Comparison of ENCODE assay signal across 10 mouse cellular contexts in the genomic region with DNA sequence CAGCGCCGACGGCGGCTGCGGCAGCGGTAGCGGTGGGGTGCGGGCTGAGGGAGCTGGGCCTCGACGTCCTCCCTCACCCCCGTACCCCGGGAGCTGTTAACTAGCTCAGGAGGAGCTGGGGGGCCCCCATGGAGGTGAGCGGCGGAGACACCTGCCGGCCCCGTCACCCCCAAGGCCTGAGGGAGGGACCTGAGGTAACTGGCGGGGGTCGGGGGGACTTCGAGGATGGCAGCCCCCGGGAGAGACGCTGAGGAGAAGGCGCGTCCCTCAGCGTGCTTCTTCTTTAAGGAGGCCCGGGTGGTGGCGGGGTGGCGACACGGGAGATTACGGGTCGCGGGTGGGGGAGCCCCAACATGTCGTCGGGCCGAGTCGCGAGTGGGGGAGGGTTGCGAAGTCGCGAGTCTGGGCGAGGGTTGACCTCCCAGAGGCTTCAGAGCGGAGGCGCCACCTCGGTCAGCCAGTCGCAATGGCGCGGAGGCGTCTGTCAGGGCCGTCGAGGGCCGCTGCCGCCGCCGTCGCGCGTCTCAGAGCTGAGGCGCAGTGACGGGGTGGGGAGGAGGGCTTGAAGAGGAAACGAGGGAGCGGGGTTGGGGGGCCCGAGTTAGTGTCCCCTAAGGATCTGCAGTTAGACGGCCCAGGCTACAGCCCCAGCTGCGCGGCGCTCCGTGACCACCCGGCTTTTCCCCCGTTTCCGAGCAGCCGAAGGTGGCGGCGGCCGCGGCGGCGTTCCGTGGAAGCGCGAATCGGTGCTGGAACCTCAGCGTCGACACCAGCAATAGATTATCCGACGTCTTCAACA. TPM values are rescaled to one million over a fixed set of nuclear protein-coding genes. Genes with fewer than 3 reads are reported as not detected.
DNase-seq lines count a peak whose midpoint lies in the region; ATAC-seq and TF ChIP-seq lines count a peak whose summit lies in the region.
"Had no signal": no experiment of that assay in that cellular context is flagged by ENCODE, and none has a peak within 500 bp of the region (broad histone marks: within the 10 kb centered on the region; RNA-seq: fewer than 3 reads in every experiment).

No protein-coding gene starts in this region.

- no peak overlapping the region for H3K27ac ChIP-seq in lung, embryonic 14.5 days (ENCODE audit: low read depth)
- H3K27ac ChIP-seq in hindbrain, embryonic 12.5 days, result no peak overlapping the region
- H3K27ac ChIP-seq in stomach, embryonic 15.5 days, result no peak overlapping the region

- no peak overlapping the region for H3K9ac ChIP-seq in lung, embryonic 14.5 days
- no peak overlapping the region for H3K9ac ChIP-seq in hindbrain, embryonic 12.5 days
- no peak overlapping the region for H3K9ac ChIP-seq in stomach, embryonic 15.5 days

- 0 out of 2 replicates have a peak overlapping the region, but pooled peaks have one; percentile 7 for H3K4me2 ChIP-seq in lung, embryonic 14.5 days
- peak overlapping the region; percentile 21; the same call in 1 of the 2 replicates for H3K4me2 ChIP-seq in hindbrain, embryonic 12.5 days (replicated peaks)
- H3K4me2 ChIP-seq in stomach, embryonic 15.5 days, result peak overlapping the region; percentile 31

- intact Hi-C loops in gastrocnemius, postnatal 36 days (cut with DNase I), result no loop called here
- intact Hi-C loops in left cerebral cortex, postnatal 4 days (cut with DNase I), result no loop called here

- ATAC-seq in lung, embryonic 14.5 days (ENCODE audit: insufficient read depth), result no peak
- no peak for ATAC-seq in hindbrain, embryonic 12.5 days (ENCODE audit: low FRiP score)
- no peak for ATAC-seq in stomach, embryonic 15.5 days (ENCODE audit: insufficient read depth, low FRiP score, low read depth)

- H3K36me3 ChIP-seq in lung, embryonic 14.5 days (ENCODE audit: insufficient read depth), result no peaks in the 10 kb centered on the region
- H3K36me3 ChIP-seq in hindbrain, embryonic 12.5 days, result no peaks in the 10 kb centered on the region
- no peaks in the 10 kb centered on the region for H3K36me3 ChIP-seq in stomach, embryonic 15.5 days

- TF ChIP-seq CTCF in lung, embryonic 14.5 days (IDR thresholded peaks at IDR 0.05; ENCODE audit: low read depth), result no peak

- H3K9me3 ChIP-seq in lung, embryonic 14.5 days (ENCODE audit: low read depth, low read length), result peaks cover 12% of the 10 kb centered on the region; the same call in 1 of the 2 replicates
- peaks cover 10% of the 10 kb centered on the region for H3K9me3 ChIP-seq in hindbrain, embryonic 12.5 days (replicated peaks)
- H3K9me3 ChIP-seq in stomach, embryonic 15.5 days, result no peaks in the 10 kb centered on the region

- DNase-seq in gastrocnemius, postnatal 10 days, result peak; percentile 12
- DNase-seq in gastrocnemius, postnatal 36 days, result no peak
- DNase-seq in lung, embryonic 14.5 days, result peak; percentile 6
- DNase-seq in lung, postnatal 36 days, result no peak
- no peak for DNase-seq in left cerebral cortex, postnatal 4 days
- DNase-seq in embryo, embryonic 11 days, result no peak
- DNase-seq: kidney, adult 2 months; right cerebral cortex, postnatal 4 days had no signal

- peaks cover 22% of the 10 kb centered on the region; the same call in 1 of the 2 replicates for H3K27me3 ChIP-seq in lung, embryonic 14.5 days (ENCODE audit: insufficient read depth, low read length)
- peaks cover 31% of the 10 kb centered on the region for H3K27me3 ChIP-seq in hindbrain, embryonic 12.5 days
- H3K27me3 ChIP-seq in stomach, embryonic 15.5 days (replicated peaks), result peaks cover 14% of the 10 kb centered on the region

- H3K4me3 ChIP-seq in lung, embryonic 14.5 days (ENCODE audit: low read depth, low read length), result peak overlapping the region; percentile 17
- peak overlapping the region; percentile 15; the same call in 1 of the 2 replicates for H3K4me3 ChIP-seq in hindbrain, embryonic 12.5 days
- H3K4me3 ChIP-seq in stomach, embryonic 15.5 days (replicated peaks), result peak overlapping the region; percentile 16

- 38% methylated on average over 81 of the region's 84 CpGs for WGBS in lung, embryonic 14.5 days
- 48% methylated on average over 84 of the region's 84 CpGs for WGBS in hindbrain, embryonic 12.5 days
- 42% methylated on average over 84 of the region's 84 CpGs for whole genome bisulfite sequencing in stomach, embryonic 15.5 days

- no peaks in the 10 kb centered on the region for H3K4me1 ChIP-seq in lung, embryonic 14.5 days (ENCODE audit: insufficient read depth)
- no peaks in the 10 kb centered on the region for H3K4me1 ChIP-seq in hindbrain, embryonic 12.5 days
- 0 out of 2 replicates have a peak, but pooled peaks cover 5% of the 10 kb centered on the region for H3K4me1 ChIP-seq in stomach, embryonic 15.5 days

RNA-seq across cellular contexts. Expression of a gene that starts 2.3 kb away (rescaled TPM):
- not detected for total RNA-seq in gastrocnemius, postnatal 10 days (2021)
- total RNA-seq in gastrocnemius, postnatal 36 days (2021), result not detected
- polyA plus RNA-seq in lung, embryonic 14.5 days (2014; fragmentation: Nextera tagmentation; extraction: Ambion mirVana), result 0.22 and 0.64 TPM in 2 replicates
- polyA plus RNA-seq in hindbrain, embryonic 12.5 days (2016; fragmentation: Nextera tagmentation; extraction: Ambion mirVana), result 0.82 and 1.1 TPM in 2 replicates
- 0.55 and 1.0 TPM in 2 replicates for polyA plus RNA-seq in stomach, embryonic 15.5 days (2015; fragmentation: Nextera tagmentation; extraction: Ambion mirVana)
- not detected for total RNA-seq in left cerebral cortex, postnatal 4 days (2021)
- polyA plus RNA-seq: kidney, adult 2 months had no signal

RNA-seq across cellular contexts. Expression of a gene that starts 31.7 kb away (rescaled TPM):
- 10 to 100 TPM; 81.8 to 88.6 TPM for total RNA-seq in gastrocnemius, postnatal 10 days (2021)
- 10 to 100 TPM; 67.5 to 70.1 TPM for total RNA-seq in gastrocnemius, postnatal 36 days (2021)
- polyA plus RNA-seq in lung, embryonic 14.5 days (2014; fragmentation: Nextera tagmentation; extraction: Ambion mirVana), result 44.5 and 46.4 TPM in 2 replicates
- polyA plus RNA-seq in hindbrain, embryonic 12.5 days (2016; fragmentation: Nextera tagmentation; extraction: Ambion mirVana), result 44.0 and 48.0 TPM in 2 replicates
- 38.3 and 41.4 TPM in 2 replicates for polyA plus RNA-seq in stomach, embryonic 15.5 days (2015; fragmentation: Nextera tagmentation; extraction: Ambion mirVana)
- total RNA-seq in left cerebral cortex, postnatal 4 days (2021), result 10 to 100 TPM; 32.8 to 34.5 TPM

Comparison
In these comparisons a context has a peak if more than half of its experiments do, and no peak if none do; other contexts are left out.
1. DNase-seq: peak in gastrocnemius, postnatal 10 days (single experiment) and lung, embryonic 14.5 days (single experiment); none in gastrocnemius, postnatal 36 days (0 of 2), lung, postnatal 36 days (single experiment), left cerebral cortex, postnatal 4 days (single experiment) and embryo, embryonic 11 days (single experiment).
2. Peak in every context shown above with its lines, with median percentiles within 50 percentile points of each other: H3K4me2 ChIP-seq and H3K4me3 ChIP-seq.